ENCODE assay signal across 7 mouse cellular contexts in the genomic region with DNA sequence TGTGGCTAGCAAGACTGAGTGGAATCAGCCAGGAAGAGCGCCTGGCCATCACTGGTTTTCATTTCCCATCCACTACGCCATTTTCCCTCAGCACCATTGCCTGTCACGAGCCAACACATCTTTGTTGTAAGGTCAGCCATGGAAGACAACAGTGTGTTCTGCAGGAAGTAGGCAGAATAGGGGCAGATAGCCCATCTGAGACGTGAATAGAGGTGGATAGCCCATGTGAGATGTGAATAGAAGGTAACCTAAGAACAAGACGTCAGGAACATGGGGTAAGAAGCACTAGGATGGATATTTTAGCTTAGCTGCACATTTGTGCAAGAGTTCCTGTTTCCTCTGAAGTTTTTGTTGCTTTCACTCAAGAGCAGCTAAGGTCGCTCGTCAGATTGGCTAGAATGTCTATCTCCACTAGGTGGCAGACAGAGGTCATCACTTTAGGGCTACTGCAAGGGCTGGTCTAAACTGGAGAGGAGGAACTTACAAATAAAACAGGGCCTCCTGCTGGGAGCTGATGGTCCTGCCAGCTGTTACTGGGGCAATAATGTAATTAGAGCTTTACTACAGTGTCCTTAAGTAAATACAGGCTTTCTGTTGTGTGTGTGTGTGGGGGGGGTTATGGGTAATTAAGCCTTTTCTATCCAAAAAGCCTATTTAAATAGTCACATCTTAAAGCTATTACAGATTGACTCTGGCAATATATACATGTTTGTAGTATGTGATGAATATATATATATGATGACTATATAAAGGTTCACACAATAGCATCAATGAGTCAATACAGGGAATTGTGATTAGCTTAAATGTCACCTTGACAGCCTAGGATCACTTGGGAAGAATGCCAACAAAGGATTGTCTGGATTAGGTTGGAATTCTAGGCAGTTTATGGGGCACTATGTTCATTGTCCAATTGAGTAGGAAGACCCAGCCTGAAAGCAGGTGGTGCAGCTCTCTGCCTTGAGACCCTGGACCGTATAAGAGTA. TPM values are rescaled to one million over a fixed set of nuclear protein-coding genes. Genes with fewer than 3 reads are reported as not detected.
DNase-seq lines count a peak whose midpoint lies in the region; ATAC-seq lines count a peak whose summit lies in the region.

No protein-coding gene starts in this region.

- H3K36me3 ChIP-seq in intestine, embryonic 14.5 days (ENCODE audit: control insufficient read depth, insufficient read depth, low read length): no peaks in the 10 kb centered on the region

- ATAC-seq in intestine, embryonic 14.5 days (replicated peaks; ENCODE audit: low FRiP score, low TSS enrichment, low read depth): peak; percentile 90
- ATAC-seq in megakaryocyte-erythroid progenitor cell, adult 5-6 weeks (replicated peaks; ENCODE audit: low FRiP score, low TSS enrichment, poor library complexity, severe bottlenecking): peak; percentile 100

- 31% methylated on average over 8 of the region's 8 CpGs for WGBS in intestine, embryonic 14.5 days

- no peaks in the 10 kb centered on the region for H3K9me3 ChIP-seq in intestine, embryonic 14.5 days (ENCODE audit: control insufficient read depth, low read length)

- no peak overlapping the region for H3K9ac ChIP-seq in intestine, embryonic 14.5 days (ENCODE audit: low read length)

- no peak overlapping the region for H3K27ac ChIP-seq in intestine, embryonic 14.5 days (ENCODE audit: low read depth)

- intact Hi-C loops in left cerebral cortex, postnatal 14 days (cut with DNase I): loop anchor here (2.0 to 5.0 kb wide), 2 partner anchors 40 to 146 kb away; no protein-coding TSS in a partner anchor

- H3K4me2 ChIP-seq in intestine, embryonic 14.5 days (ENCODE audit: low read length): no peak overlapping the region

- H3K27me3 ChIP-seq in intestine, embryonic 14.5 days (replicated peaks; ENCODE audit: control insufficient read depth, insufficient read depth, low read length): no peaks in the 10 kb centered on the region

- peak; percentile 91 for DNase-seq in ZHBTc4 (ENCODE audit: low read depth, low spot score)
- DNase-seq in cerebellum, postnatal 10 days: peak; percentile 87 to 88
- DNase-seq in frontal cortex, postnatal 36 days (ENCODE audit: low spot score in 2 of 2): peak; percentile 24 to 70
- DNase-seq in intestine, embryonic 14.5 days (ENCODE audit: low spot score): no peak
- peak; percentile 68 to 83 for DNase-seq in left cerebral cortex, postnatal 14 days (ENCODE audit: low spot score in 2 of 2)
- peak; percentile 79 for DNase-seq in skeletal muscle tissue, adult 2 months (ENCODE audit: low read depth, low spot score)

- no peak overlapping the region for H3K4me3 ChIP-seq in intestine, embryonic 14.5 days (ENCODE audit: low read depth, low read length)

- H3K4me1 ChIP-seq in intestine, embryonic 14.5 days (replicated peaks; ENCODE audit: control insufficient read depth, insufficient read depth, low read length): no peaks in the 10 kb centered on the region

RNA-seq across cellular contexts. Expression of gene Itih5, which starts 10.6 kb away (rescaled TPM):
- polyA plus RNA-seq in intestine, embryonic 14.5 days (2014; fragmentation: Nextera tagmentation; extraction: Ambion mirVana): 11.5 and 12.1 TPM in 2 replicates
- total RNA-seq in left cerebral cortex, postnatal 14 days (2021): 10 to 100 TPM; 13.8 to 16.3 TPM
- 0.09 and 0.84 TPM in 2 replicates for total RNA-seq in megakaryocyte-erythroid progenitor cell, adult 5-6 weeks (2014; fragmentation: Nextera tagmentation)
- 1.3 and 4.9 TPM in 2 replicates for total RNA-seq in megakaryocyte-erythroid progenitor cell, adult 5-6 weeks (2017)

RNA-seq across cellular contexts. Expression of gene Itih2, which starts 11.6 kb away (rescaled TPM):
- 0.19 and 0.27 TPM in 2 replicates for polyA plus RNA-seq in intestine, embryonic 14.5 days (2014; fragmentation: Nextera tagmentation; extraction: Ambion mirVana)
- total RNA-seq in left cerebral cortex, postnatal 14 days (2021): 1 to 10 TPM; 3.0 to 4.0 TPM
- total RNA-seq in megakaryocyte-erythroid progenitor cell, adult 5-6 weeks (2014; fragmentation: Nextera tagmentation): not detected in 2 replicates
- total RNA-seq in megakaryocyte-erythroid progenitor cell, adult 5-6 weeks (2017): not detected in 2 replicates

Comparison
In these comparisons a context has a peak if more than half of its experiments do, and no peak if none do; other contexts are left out.
1. RNA of gene Itih2, which starts 11.6 kb away (total RNA-seq): 3.0 to 4.0 TPM in left cerebral cortex, postnatal 14 days; not detected in megakaryocyte-erythroid progenitor cell, adult 5-6 weeks; every median in the first group is over 4 times any median in the second.